Mouse (Mus musculus): ENCODE results near the gene Zeb2. TPM values are rescaled to one million over a fixed set of nuclear protein-coding genes. Genes with fewer than 3 reads are reported as not detected.
A peak's percentile ranks its signal among the peaks of the same experiment; 100 is the strongest.

The Zeb2 gene
- polyA plus RNA-seq, 2 experiments, result 5.7 to 9.9 TPM

DNA sequence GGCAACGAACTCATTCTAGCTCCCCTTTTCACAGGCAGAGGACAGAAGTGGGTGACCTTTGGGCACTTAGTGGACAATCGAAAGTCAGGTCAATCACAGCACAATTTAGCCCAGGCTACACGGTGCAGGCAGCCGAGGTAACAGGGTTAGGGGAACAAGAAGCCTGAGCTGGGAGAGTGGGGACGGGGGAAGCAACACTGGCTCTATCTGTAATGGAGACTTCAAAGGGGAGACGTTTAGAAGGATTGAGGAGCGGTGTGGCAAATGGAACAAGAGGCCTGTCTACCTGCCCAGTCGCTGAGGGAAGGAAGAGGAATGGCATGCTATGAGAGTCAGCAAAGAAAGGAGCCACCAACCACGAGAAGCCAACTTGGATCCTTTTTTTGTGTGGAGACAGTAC, 57.0 kb downstream of the Zeb2 start:
- Histone ChIP-seq H3K27ac (no peak overlapping the region), H3K4me1 (replicated peaks; ENCODE audit: control insufficient read depth in 2 of 2, insufficient read depth in 2 of 2, low read length in 1 of 2) (peaks cover 42 to 48% of the 10 kb centered on the region in 2 experiments), H3K4me3 (ENCODE audit: insufficient read depth in 1 of 2, low read depth in 2 of 2, low read length in 2 of 2) (no peak overlapping the region), H3K9ac (replicated peaks) (no peak overlapping the region), H3K27me3 (ENCODE audit: control insufficient read depth, insufficient read depth, low read length) (no peaks in the 10 kb centered on the region), H3K9me3 (ENCODE audit: control insufficient read depth, low read length) (no peaks in the 10 kb centered on the region), H3K36me3 (replicated peaks; ENCODE audit: control insufficient read depth, insufficient read depth, low read depth) (peaks cover 2% of the 10 kb centered on the region; the same call in 1 of the 2 replicates), H3K4me2 (ENCODE audit: low read depth) (no peak overlapping the region)
- no peak for ATAC-seq (ENCODE audit: insufficient read depth)
- no peak for DNase-seq (ENCODE audit: low read depth in 3 of 3, low spot score in 3 of 3)
- TF ChIP-seq EP300 (IDR thresholded peaks at IDR 0.05; ENCODE audit: low read depth) (no peak), CTCF (IDR thresholded peaks at IDR 0.05; ENCODE audit: low read depth) (no peak)
- WGBS (ENCODE audit: insufficient replicate concordance), result 84% methylated on average over 9 of the region's 9 CpGs

DNA sequence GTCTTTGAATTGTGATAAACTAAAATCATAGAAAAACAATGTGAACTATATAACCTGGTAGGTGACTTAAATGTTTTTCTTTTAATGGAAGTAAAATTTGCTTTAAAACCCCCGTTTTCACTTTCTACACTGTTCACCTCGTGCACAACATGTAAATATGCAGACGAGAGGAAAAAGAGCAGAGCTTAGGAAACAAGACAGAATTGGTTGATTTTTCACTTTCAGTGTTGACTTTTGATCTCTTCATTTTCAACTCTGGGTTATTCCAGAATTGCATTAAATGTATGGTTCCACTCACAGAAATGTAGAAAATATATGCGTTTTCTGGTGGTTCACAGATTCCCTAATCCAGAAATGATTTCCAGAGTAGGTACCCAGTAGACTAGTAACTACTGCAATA, 57.6 kb downstream of the Zeb2 start:
- Histone ChIP-seq H3K9ac (replicated peaks) (no peak overlapping the region), H3K9me3 (ENCODE audit: control insufficient read depth, low read length) (no peaks in the 10 kb centered on the region), H3K36me3 (replicated peaks; ENCODE audit: control insufficient read depth, insufficient read depth, low read depth) (no peaks in the 10 kb centered on the region), H3K4me2 (ENCODE audit: low read depth) (no peak overlapping the region), H3K27ac (no peak overlapping the region), H3K27me3 (ENCODE audit: control insufficient read depth, insufficient read depth, low read length) (no peaks in the 10 kb centered on the region), H3K4me1 (replicated peaks; ENCODE audit: control insufficient read depth in 2 of 2, insufficient read depth in 2 of 2, low read length in 1 of 2) (peaks cover 48 to 54% of the 10 kb centered on the region in 2 experiments), H3K4me3 (ENCODE audit: insufficient read depth in 1 of 2, low read depth in 2 of 2, low read length in 2 of 2) (no peak overlapping the region)
- no peak for ATAC-seq (ENCODE audit: insufficient read depth)
- DNase-seq (ENCODE audit: low read depth in 3 of 3, low spot score in 3 of 3), result no peak
- WGBS (ENCODE audit: insufficient replicate concordance), result 80% methylated on average over 4 of the region's 4 CpGs
- no peak for TF ChIP-seq EP300 (IDR thresholded peaks at IDR 0.05; ENCODE audit: low read depth)
- no peak for TF ChIP-seq CTCF (IDR thresholded peaks at IDR 0.05; ENCODE audit: low read depth)

DNA sequence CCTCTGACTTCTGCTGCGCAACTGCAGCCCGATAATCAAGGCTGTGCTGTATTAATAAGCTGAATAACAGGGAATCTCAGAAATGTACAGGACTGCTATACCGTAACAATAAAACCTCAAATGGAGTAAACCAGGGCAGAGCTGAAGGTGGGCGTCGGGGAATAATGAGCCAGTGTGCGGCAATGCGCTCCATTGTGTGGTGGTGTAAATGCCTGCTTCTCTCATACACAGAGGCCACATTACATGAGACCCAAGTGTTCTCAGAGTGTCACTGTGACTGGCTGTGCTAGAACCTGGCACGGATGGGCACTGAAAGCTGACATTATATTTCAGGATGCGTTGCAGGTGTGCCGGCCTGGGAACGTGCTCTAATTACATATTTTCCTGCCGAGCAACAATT, 58.2 kb downstream of the Zeb2 start:
- no peaks in the 10 kb centered on the region for H3K27me3 ChIP-seq (ENCODE audit: control insufficient read depth, insufficient read depth, low read length)
- peak overlapping the region; percentile 94 for H3K27ac ChIP-seq
- H3K9ac ChIP-seq (replicated peaks), result peak overlapping the region; percentile 25
- peaks cover 54 to 60% of the 10 kb centered on the region in 2 experiments for H3K4me1 ChIP-seq (replicated peaks; ENCODE audit: control insufficient read depth in 2 of 2, insufficient read depth in 2 of 2, low read length in 1 of 2)
- no peaks in the 10 kb centered on the region for H3K9me3 ChIP-seq (ENCODE audit: control insufficient read depth, low read length)
- TF ChIP-seq EP300 (IDR thresholded peaks at IDR 0.05; ENCODE audit: low read depth) (no peak), CTCF (IDR thresholded peaks at IDR 0.05; ENCODE audit: low read depth) (no peak)
- DNase-seq (ENCODE audit: low read depth in 3 of 3, low spot score in 3 of 3), result no peak
- no peaks in the 10 kb centered on the region for H3K36me3 ChIP-seq (replicated peaks; ENCODE audit: control insufficient read depth, insufficient read depth, low read depth)
- no peak overlapping the region for H3K4me3 ChIP-seq (ENCODE audit: insufficient read depth in 1 of 2, low read depth in 2 of 2, low read length in 2 of 2)
- ATAC-seq (ENCODE audit: insufficient read depth), result no peak
- peak overlapping the region; percentile 73 for H3K4me2 ChIP-seq (ENCODE audit: low read depth)
- WGBS (ENCODE audit: insufficient replicate concordance), result 88% methylated on average over 12 of the region's 12 CpGs

DNA sequence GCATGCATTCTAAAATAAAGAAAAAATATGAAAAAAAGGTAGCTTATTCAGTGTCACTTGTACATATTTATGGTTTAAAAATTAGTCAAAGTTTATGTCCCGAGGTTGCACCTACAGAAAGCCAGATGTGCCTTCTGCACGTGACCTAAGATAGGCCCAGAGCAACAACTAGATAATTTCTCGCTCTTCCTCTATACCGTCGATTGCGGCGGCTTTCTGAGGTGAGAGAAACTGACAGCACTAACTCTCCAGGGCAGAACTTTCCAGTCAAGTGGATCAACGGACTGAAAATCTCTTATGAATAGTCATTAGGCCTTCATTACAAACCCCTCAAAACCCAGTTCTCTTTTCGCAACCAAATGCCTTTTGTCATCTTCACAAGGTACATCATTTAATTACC, 59.0 kb downstream of the Zeb2 start:
- peak overlapping the region; percentile 94 for H3K27ac ChIP-seq
- no peaks in the 10 kb centered on the region for H3K36me3 ChIP-seq (replicated peaks; ENCODE audit: control insufficient read depth, insufficient read depth, low read depth)

DNA sequence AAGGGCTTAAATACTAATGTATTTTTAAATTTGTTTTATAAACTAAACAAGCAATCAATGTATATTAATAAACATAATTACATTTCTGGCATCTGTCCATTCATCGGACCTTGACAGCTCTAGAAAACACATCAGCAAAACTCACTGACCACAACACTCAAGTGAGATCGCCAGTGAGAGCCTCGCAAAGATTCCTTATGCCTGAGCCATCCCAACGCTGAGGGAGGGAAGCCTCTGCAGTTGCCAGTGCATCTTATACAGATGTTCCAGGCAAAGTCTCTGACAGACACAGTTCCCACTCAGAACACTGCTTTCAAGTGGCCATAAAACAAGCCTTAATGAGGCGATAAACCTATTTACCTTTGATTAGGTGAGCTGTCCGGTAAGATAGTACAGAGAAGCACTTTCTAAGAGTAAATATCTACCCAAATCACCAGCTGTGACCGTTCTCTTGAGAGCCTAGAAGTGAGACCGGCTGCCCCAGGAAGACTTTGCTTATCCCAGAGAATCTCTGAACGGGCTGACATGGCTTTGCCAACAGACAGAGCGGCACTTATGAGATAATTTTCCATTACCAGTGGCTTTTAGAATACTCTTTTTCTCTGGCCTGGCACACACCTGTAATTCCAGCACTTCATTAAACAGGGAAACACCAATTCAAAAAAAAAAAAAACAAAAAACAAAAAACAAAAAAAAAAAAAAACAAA, 60.2 kb downstream of the Zeb2 start:
- Histone ChIP-seq H3K4me1 (replicated peaks; ENCODE audit: control insufficient read depth in 2 of 2, insufficient read depth in 2 of 2, low read length in 1 of 2) (peaks cover 61 to 62% of the 10 kb centered on the region in 2 experiments), H3K27ac (peak overlapping the region; percentile 94)

More for the DNA sequence above, 59.0 kb downstream of the Zeb2 start:
- H3K4me2 ChIP-seq (ENCODE audit: low read depth), result peak overlapping the region; percentile 73
- TF ChIP-seq EP300 (IDR thresholded peaks at IDR 0.05; ENCODE audit: low read depth) (peak; percentile 5; the same call in 1 of the 2 replicates), CTCF (IDR thresholded peaks at IDR 0.05; ENCODE audit: low read depth) (no peak)
- 33% methylated on average over 9 of the region's 9 CpGs for WGBS (ENCODE audit: insufficient replicate concordance)
- no peaks in the 10 kb centered on the region for H3K9me3 ChIP-seq (ENCODE audit: control insufficient read depth, low read length)
- no peaks in the 10 kb centered on the region for H3K27me3 ChIP-seq (ENCODE audit: control insufficient read depth, insufficient read depth, low read length)
- no peak overlapping the region for H3K4me3 ChIP-seq (ENCODE audit: insufficient read depth in 1 of 2, low read depth in 2 of 2, low read length in 2 of 2)
- H3K9ac ChIP-seq (replicated peaks), result peak overlapping the region; percentile 25
- peak; percentile 52; the same call in 1 of the 2 replicates for ATAC-seq (ENCODE audit: insufficient read depth)
- peaks cover 57 to 60% of the 10 kb centered on the region in 2 experiments for H3K4me1 ChIP-seq (replicated peaks; ENCODE audit: control insufficient read depth in 2 of 2, insufficient read depth in 2 of 2, low read length in 1 of 2)
- no peak for DNase-seq (ENCODE audit: low read depth in 3 of 3, low spot score in 3 of 3)

More for the DNA sequence above, 60.2 kb downstream of the Zeb2 start:
- no peaks in the 10 kb centered on the region for H3K9me3 ChIP-seq (ENCODE audit: control insufficient read depth, low read length)
- TF ChIP-seq EP300 (IDR thresholded peaks at IDR 0.05; ENCODE audit: low read depth) (no peak), CTCF (IDR thresholded peaks at IDR 0.05; ENCODE audit: low read depth) (no peak)
- peak overlapping the region; percentile 52 for H3K9ac ChIP-seq (replicated peaks)
- H3K27me3 ChIP-seq (ENCODE audit: control insufficient read depth, insufficient read depth, low read length), result no peaks in the 10 kb centered on the region
- peak overlapping the region; percentile 73 for H3K4me2 ChIP-seq (ENCODE audit: low read depth)
- H3K4me3 ChIP-seq (ENCODE audit: insufficient read depth in 1 of 2, low read depth in 2 of 2, low read length in 2 of 2), result no peak overlapping the region
- no peak for DNase-seq (ENCODE audit: low read depth in 3 of 3, low spot score in 3 of 3)
- ATAC-seq (ENCODE audit: insufficient read depth), result peak; percentile 11; the same call in 1 of the 2 replicates
- WGBS (ENCODE audit: insufficient replicate concordance), result 36% methylated on average over 10 of the region's 10 CpGs
- no peaks in the 10 kb centered on the region; the same call in 1 of the 2 replicates for H3K36me3 ChIP-seq (replicated peaks; ENCODE audit: control insufficient read depth, insufficient read depth, low read depth)
